Mouse (Mus musculus) ovary, adult 18-20 months (tissue): ENCODE measurements around the gene Slc35f3.
A peak's percentile ranks its signal among the peaks of the same experiment; 100 is the strongest.

ENCODE experiments used
- DNase-seq: peaks from one replicate; pipeline ENCODE4 v3.0.0; 2022; ENCODE audit warnings: low spot score, mixed read lengths

Slc35f3 gene

DNA sequence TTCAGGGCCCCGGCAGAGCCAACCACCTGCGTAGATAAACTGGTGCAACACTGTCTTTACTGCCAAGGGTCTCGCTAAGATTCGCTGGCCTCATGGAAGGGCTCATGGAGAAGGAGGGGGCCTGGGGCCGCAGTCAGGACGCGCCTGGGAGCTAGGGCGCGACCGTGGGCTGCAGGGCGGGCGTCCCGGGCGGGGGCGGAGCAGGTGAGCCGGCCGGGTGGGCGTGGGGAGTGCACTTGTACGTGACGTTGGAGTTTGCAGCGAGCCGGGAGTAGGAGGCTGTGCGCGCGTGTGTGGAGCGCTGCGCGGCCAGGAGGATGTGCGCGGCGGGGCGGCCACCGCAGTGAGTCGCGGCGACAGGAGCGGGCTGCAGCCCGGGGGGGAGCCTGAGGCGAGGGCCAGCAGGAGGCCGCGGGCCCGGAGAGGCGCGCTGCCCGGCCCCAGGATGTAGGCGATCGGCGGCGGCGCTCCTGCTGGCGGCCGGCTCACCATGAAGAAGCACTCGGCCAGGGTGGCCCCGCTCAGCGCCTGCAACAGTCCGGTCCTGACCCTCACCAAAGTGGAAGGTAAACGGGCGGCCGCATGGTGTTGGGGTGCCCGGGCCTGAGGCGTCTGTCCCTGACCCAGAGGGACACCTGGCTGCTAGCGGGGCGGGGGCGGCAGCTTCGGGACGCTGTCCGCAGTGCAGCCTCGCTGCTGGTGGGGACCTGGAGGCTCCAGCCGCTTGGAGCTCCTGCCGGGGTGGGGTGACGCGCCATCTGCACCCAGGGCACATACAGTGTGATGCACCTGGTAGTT lies at the start of gene Slc35f3:
Gene Slc35f3, plus strand, starts transcription at position 263 of the 798 bp plus-strand sequence.
- no peak for DNase-seq

- DNase-seq = no peak
Observed at GRCm38 (mm10) chr8:126250486-126250885, 47.9 kb upstream of the Slc35f3 start.

DNA sequence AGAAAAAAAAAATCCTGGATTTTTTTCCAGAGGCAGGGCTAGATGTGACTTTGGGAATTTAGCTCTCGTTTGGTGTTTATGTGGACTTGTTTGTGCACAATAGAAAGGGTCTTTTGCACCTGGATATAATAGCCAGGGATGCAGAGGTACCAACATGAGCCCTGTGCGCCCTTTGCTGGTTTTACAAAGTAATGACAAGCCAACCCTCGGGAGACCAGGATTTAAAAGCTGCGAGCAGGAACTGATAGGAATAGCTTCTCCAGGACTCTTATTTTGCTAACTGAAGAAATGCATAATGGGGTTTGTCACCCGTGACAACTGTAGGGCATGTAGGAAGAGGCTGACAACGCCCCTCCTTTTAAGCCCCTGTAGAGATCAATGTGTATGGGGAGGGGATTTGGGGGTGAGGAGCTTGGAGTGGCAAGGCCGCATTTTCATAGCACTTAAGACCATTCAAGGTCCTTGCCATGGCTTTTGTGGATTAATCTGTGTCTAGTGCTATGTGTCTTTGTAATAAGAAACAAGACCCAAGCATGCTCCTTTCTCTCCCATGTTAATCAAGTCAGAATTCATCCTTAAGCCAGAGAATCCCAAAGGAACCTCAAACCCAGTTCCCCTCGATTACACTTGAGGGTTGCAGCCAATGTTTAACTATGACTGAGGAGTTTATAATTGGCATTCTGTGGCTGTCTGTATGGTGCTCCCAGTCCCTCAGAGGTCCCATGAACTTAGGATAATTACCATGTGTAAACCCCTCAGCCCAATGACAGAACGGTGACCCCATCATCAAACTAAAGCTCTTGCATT lies 41.6 kb upstream of the Slc35f3 start:
- DNase-seq = no peak

- no peak for DNase-seq
Observed at GRCm38 (mm10) chr8:126257392-126257681, 41.0 kb upstream of the Slc35f3 start.

- peak; percentile 26 for DNase-seq
Observed at GRCm38 (mm10) chr8:126258175-126258781, 40.1 kb upstream of the Slc35f3 start.

DNA sequence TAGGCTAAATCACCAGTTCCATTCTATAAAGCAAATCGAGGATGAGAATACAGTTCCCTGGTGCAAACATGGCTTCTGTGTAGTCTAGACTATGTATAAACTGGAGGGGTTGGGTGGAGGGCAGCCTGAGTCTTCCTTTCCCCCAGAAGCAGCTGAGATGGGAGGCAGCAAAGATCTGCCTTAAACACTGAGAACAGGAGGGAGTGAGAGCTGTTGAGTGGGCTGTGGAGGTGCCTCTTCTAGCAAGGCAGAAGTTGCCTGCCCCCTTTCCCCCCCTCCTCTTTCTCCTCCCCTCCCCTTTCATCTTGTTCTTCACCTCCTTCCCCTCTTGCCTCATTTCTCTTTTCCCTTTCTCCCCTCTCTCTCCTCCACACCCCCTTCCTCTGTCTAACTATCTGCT lies 33.2 kb upstream of the Slc35f3 start:
- no peak for DNase-seq

DNA sequence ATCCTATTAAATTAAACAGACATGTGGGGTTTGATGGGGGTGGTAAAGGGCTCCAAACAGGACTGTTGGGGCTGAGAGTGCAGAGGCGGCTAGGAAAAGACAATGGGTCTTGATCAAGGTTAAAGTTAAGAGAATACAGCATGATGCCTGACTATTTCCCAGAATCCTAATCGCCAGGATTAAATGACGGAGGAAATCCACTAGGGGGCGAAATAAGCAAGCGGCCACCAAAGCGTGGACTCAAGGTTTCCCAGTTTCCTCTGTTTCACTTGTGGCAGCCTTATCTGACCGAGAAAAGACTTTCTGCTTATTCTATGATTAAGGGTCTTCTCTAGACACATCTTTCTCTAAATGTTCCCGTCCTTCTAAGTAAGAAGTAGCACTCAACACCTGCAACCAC lies 31.2 kb upstream of the Slc35f3 start:
- DNase-seq = no peak

DNA sequence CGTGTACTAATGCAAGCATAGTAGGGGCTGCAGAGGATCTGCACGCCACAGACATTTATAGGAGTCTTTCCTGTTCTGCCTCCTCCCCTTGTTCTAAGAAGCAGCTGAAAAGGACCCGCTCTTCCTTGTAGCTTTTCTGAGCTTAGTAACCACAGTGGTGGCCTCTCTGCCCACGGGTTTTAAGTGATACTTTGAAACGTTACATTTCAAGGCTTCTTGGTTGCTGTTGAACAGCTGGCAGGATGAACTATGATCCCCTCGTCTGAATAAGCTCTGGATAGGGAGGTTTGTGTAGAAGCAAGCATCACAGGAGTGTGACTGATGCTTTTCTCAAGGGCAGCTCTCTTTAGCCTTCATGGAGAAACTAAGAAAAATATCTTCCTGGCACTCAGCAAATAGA lies 28.6 kb upstream of the Slc35f3 start:
- no peak for DNase-seq

DNA sequence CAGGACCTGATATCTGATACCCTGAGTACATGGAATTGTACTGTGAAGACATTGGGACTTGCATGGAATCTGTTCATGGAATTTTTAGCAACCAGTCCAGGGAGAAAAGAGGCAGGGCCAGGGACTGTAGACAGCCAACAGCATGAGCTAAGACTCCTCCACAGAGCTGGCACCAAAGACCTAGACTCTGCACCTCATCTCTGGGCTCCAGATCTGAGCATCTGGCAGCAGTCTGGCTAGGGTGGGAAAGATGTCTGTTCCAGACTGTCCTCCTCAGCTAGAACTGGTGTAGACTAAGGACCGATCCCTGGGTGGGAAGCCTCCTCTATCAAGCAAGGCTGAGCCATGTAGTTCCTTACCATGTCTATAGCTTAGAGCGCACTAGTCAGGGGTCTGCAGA lies 25.9 kb upstream of the Slc35f3 start:
- DNase-seq = no peak

GRCm38 (mm10) chr8:126273066-126273465 lies 25.3 kb upstream of the Slc35f3 start:
- no peak for DNase-seq

- peak; percentile 21 for DNase-seq
Observed at GRCm38 (mm10) chr8:126274866-126275360, 23.4 kb upstream of the Slc35f3 start.

GRCm38 (mm10) chr8:126275886-126276285 lies 22.5 kb upstream of the Slc35f3 start:
- no peak for DNase-seq

DNA sequence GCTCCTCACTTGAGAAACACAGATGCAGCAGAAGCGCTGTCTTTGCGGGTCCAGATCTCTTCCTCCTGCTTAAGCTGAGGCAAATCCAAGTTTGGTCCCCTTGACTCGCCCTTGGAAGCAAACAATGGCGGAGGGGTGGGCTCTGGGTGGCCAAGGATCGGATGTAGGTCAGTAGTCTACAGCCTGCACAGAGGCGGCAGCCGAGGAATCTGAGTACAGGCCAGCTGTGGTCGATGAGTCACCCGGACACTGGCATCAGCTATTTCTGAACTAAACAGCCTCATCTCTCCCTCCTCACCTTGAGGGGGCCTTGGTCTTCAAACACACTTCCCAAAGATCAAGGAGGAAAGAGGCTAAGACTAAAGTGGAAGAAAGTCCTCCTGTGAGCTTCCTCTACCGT lies 6.4 kb upstream of the Slc35f3 start:
- DNase-seq = no peak

- no peak for DNase-seq
Observed at GRCm38 (mm10) chr8:126297284-126297845, 993 bp upstream of the Slc35f3 start.

- DNase-seq = no peak
Observed at GRCm38 (mm10) chr8:126299333-126299732, 975 bp downstream of the Slc35f3 start.

GRCm38 (mm10) chr8:126300350-126300749 lies 2.0 kb downstream of the Slc35f3 start:
- DNase-seq = no peak

GRCm38 (mm10) chr8:126301580-126301979 lies 3.2 kb downstream of the Slc35f3 start:
- no peak for DNase-seq

DNA sequence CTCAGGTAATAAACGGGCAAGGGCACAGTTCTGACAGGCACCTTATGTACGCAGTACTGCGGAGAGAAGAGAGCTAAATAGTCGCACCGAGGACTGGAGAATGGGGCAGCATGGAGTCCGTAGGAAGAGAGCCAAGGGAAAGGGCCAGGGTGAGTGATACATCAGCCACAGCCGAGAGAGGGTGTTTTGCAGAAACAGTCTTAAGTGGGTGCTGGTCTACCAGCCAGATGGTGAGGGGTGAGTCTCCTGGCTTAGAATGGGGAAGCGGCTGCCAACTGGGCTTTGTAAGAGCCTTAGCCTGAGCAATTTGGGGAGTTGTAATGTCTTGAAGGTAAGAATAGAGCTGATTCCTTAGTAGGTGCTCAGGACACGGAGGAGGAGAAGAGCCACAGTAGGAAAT lies 8.8 kb downstream of the Slc35f3 start:
- DNase-seq = no peak

DNA sequence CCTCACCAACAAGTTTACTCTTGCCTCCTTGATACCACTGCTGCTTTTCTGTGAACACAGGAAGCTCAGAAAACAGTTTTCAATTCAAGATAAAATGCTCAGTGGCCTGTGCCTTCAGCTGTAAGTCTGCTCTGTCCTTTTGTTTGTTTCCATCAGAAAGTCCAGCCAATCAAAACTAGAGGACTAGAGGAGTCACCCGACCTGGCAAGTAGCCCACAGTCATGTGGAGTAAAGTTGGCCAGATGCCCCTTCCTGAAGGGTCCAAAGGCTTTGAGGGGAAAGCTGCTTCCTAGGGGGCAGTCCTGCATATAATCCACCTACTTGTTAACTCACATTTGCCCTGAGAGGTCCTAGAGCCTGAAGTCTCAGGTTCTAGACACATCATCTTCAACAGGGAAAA lies 10.7 kb downstream of the Slc35f3 start:
- DNase-seq = peak; percentile 17

GRCm38 (mm10) chr8:126324931-126325330 lies 26.6 kb downstream of the Slc35f3 start:
- no peak for DNase-seq

DNA sequence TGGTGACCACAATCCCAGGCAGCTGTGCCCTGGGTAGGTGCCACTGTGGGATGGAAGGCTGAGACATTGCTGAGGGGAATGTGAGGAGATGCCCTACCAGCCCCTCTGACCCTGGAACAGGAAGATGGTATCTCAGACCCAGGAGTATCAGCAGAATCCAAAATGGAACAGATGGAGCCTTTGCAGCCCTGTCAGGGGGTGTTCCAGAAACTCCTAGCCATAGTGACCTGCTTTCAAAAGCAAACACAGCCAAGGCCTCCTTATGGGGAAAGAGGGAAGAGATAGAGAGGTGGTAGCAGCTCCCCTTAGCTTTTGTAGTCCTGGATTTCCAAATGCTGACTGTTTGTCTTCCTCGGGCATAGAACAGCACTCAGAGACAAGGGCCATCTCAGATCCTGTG lies 27.8 kb downstream of the Slc35f3 start:
- DNase-seq = no peak

GRCm38 (mm10) chr8:126326731-126327130 lies 28.4 kb downstream of the Slc35f3 start:
- no peak for DNase-seq

- DNase-seq = no peak
Observed at GRCm38 (mm10) chr8:126327786-126328185, 29.4 kb downstream of the Slc35f3 start.
